Mouse (Mus musculus) embryonic facial prominence, embryonic 10.5 days (tissue): ENCODE measurements around the gene Fn1. TPM values are rescaled to one million over a fixed set of nuclear protein-coding genes. Genes with fewer than 3 reads are reported as not detected.

Experiments used
- DNase-seq: peaks from one replicate; pipeline ENCODE4 v3.0.0-alpha.2; 2017; ENCODE audit warnings: low spot score
- H3K27ac ChIP-seq: fragments of 300-500 bp; sonication (generic); replicated peaks from 2 replicates; pipeline ENCODE4 v1.5.1; 2016; ENCODE audit warnings: mild to moderate bottlenecking
- H3K27me3 ChIP-seq: fragments of 300-500 bp; sonication (generic); replicated peaks from 2 replicates; pipeline ENCODE4 v1.6.1; 2016; ENCODE audit warnings: low read depth, mild to moderate bottlenecking; ENCODE audit not compliant: poor library complexity, severe bottlenecking
- H3K36me3 ChIP-seq: fragments of 300-500 bp; sonication (generic); replicated peaks from 2 replicates; pipeline ENCODE4 v1.6.1; 2016; ENCODE audit warnings: mild to moderate bottlenecking, moderate library complexity
- H3K4me1 ChIP-seq: fragments of 300-500 bp; sonication (generic); 2 replicates; pipeline ENCODE4 v1.6.1; 2016
- H3K4me3 ChIP-seq: fragments of 300-500 bp; sonication (generic); 2 replicates; pipeline ENCODE4 v1.5.1; 2016; ENCODE audit warnings: mild to moderate bottlenecking, moderate library complexity
- H3K9me3 ChIP-seq: fragments of 300-500 bp; sonication (generic); 2 replicates; pipeline ENCODE4 v1.6.1; 2016; ENCODE audit warnings: mild to moderate bottlenecking
- WGBS: fragments of 180-500 bp; shearing (Covaris S2); methylation state at CpG from one replicate; pipeline ENCODE4 v1.1.7; 2016; 5-methylcytosine and 5-hydroxymethylcytosine counted together
- polyA plus RNA-seq: library from polyadenylated mRNA; unstranded; fragments of >200 nt; fragmentation: Nextera tagmentation; extraction: Ambion mirVana; gene quantifications from 2 replicates; pipeline ENCODE4 v1.2.1, GENCODE M21; 2016

Gene Fn1
- polyA plus RNA-seq, 1 experiment from 2014 or later: 130 TPM

GRCm38 (mm10) chr1:71583302-71583701 is 69.7 kb downstream of the Fn1 start:
- H3K36me3 ChIP-seq: peaks cover 74% of the 10 kb centered on the region
- no peaks in the 10 kb centered on the region for H3K9me3 ChIP-seq
- no peak for DNase-seq
- no peak overlapping the region for H3K27ac ChIP-seq
- no peak overlapping the region for H3K4me3 ChIP-seq
- H3K27me3 ChIP-seq: no peaks in the 10 kb centered on the region
- WGBS: 95% methylated on average over 8 of the region's 8 CpGs
- H3K4me1 ChIP-seq: no peaks in the 10 kb centered on the region

GRCm38 (mm10) chr1:71580408-71580807 is 72.6 kb downstream of the Fn1 start:
- WGBS: 93% methylated on average over 12 of the region's 12 CpGs

GRCm38 (mm10) chr1:71579526-71579925 is 73.5 kb downstream of the Fn1 start:
- no peaks in the 10 kb centered on the region for H3K27me3 ChIP-seq
- H3K27ac ChIP-seq: no peak overlapping the region
- DNase-seq: no peak
- WGBS: 92% methylated on average over 4 of the region's 4 CpGs
- H3K36me3 ChIP-seq: peaks cover 73% of the 10 kb centered on the region
- H3K4me1 ChIP-seq: no peaks in the 10 kb centered on the region
- no peak overlapping the region for H3K4me3 ChIP-seq
- no peaks in the 10 kb centered on the region for H3K9me3 ChIP-seq

More at GRCm38 (mm10) chr1:71580408-71580807, 72.6 kb downstream of the Fn1 start:
- Histone ChIP-seq H3K27ac (no peak overlapping the region), H3K4me1 (no peaks in the 10 kb centered on the region), H3K4me3 (no peak overlapping the region), H3K27me3 (no peaks in the 10 kb centered on the region), H3K9me3 (no peaks in the 10 kb centered on the region), H3K36me3 (peaks cover 74% of the 10 kb centered on the region)
- no peak for DNase-seq

GRCm38 (mm10) chr1:71576837-71577236 is 76.2 kb downstream of the Fn1 start:
- H3K4me3 ChIP-seq: no peak overlapping the region
- no peaks in the 10 kb centered on the region for H3K27me3 ChIP-seq
- H3K27ac ChIP-seq: no peak overlapping the region
- 92% methylated on average over 6 of the region's 6 CpGs for WGBS
- H3K36me3 ChIP-seq: peaks cover 89% of the 10 kb centered on the region
- no peaks in the 10 kb centered on the region for H3K4me1 ChIP-seq
- DNase-seq: no peak
- H3K9me3 ChIP-seq: no peaks in the 10 kb centered on the region

- Histone ChIP-seq H3K27ac (no peak overlapping the region), H3K4me1 (no peaks in the 10 kb centered on the region), H3K27me3 (no peaks in the 10 kb centered on the region), H3K36me3 (peaks cover 96% of the 10 kb centered on the region), H3K9me3 (no peaks in the 10 kb centered on the region), H3K4me3 (no peak overlapping the region)
- DNase-seq: no peak
- 96% methylated on average over 7 of the region's 7 CpGs for WGBS
Measured at GRCm38 (mm10) chr1:71575987-71576386, 77.0 kb downstream of the Fn1 start.

- H3K27me3 ChIP-seq: no peaks in the 10 kb centered on the region
- H3K36me3 ChIP-seq: peaks cover 95% of the 10 kb centered on the region
- H3K4me1 ChIP-seq: no peaks in the 10 kb centered on the region
- no peak for DNase-seq
- H3K4me3 ChIP-seq: no peak overlapping the region
- H3K9me3 ChIP-seq: no peaks in the 10 kb centered on the region
- WGBS: 88% methylated on average over 4 of the region's 4 CpGs
- no peak overlapping the region for H3K27ac ChIP-seq
Measured at GRCm38 (mm10) chr1:71570116-71570515, 82.9 kb downstream of the Fn1 start.

- H3K9me3 ChIP-seq: no peaks in the 10 kb centered on the region
- peaks cover 98% of the 10 kb centered on the region for H3K36me3 ChIP-seq
- H3K4me3 ChIP-seq: no peak overlapping the region
- H3K4me1 ChIP-seq: no peaks in the 10 kb centered on the region
- WGBS: 88% methylated on average over 16 of the region's 16 CpGs
- no peak overlapping the region for H3K27ac ChIP-seq
- no peaks in the 10 kb centered on the region for H3K27me3 ChIP-seq
- DNase-seq: no peak
Measured at GRCm38 (mm10) chr1:71567884-71568605, 85.0 kb downstream of the Fn1 start.

GRCm38 (mm10) chr1:71564291-71564690 is 88.7 kb downstream of the Fn1 start:
- Histone ChIP-seq H3K27ac (no peak overlapping the region), H3K9me3 (no peaks in the 10 kb centered on the region; the same call in 1 of the 2 replicates), H3K4me1 (no peaks in the 10 kb centered on the region), H3K36me3 (peaks cover 97% of the 10 kb centered on the region), H3K4me3 (no peak overlapping the region), H3K27me3 (no peaks in the 10 kb centered on the region)
- DNase-seq: no peak
- 95% methylated on average over 7 of the region's 7 CpGs for whole genome bisulfite sequencing

- 96% methylated on average over 4 of the region's 4 CpGs for WGBS
- DNase-seq: no peak
Measured at GRCm38 (mm10) chr1:71560626-71561025, 92.4 kb downstream of the Fn1 start.

GRCm38 (mm10) chr1:71556688-71557612 is 96.0 kb downstream of the Fn1 start, which contains the start of gene Atic:
Gene Atic, plus strand, starts transcription at chr1:71557150.
- peak within 1 kb of the TSS; percentile 68 for H3K4me3 ChIP-seq
- H3K36me3 ChIP-seq: peaks cover 38% of the 10 kb centered on the region
- under 1% methylated on average over 55 of the region's 55 CpGs for WGBS
- peak; percentile 96 for DNase-seq
- peaks cover 15% of the 10 kb centered on the region for H3K4me1 ChIP-seq
- peak within 1 kb of the TSS; percentile 88 for H3K27ac ChIP-seq
- no peaks in the 10 kb centered on the region for H3K27me3 ChIP-seq
- no peaks in the 10 kb centered on the region; the same call in 1 of the 2 replicates for H3K9me3 ChIP-seq

More at GRCm38 (mm10) chr1:71560626-71561025, 92.4 kb downstream of the Fn1 start:
- Histone ChIP-seq H3K27ac (no peak overlapping the region), H3K27me3 (no peaks in the 10 kb centered on the region), H3K36me3 (peaks cover 73% of the 10 kb centered on the region), H3K4me3 (no peak overlapping the region), H3K9me3 (no peaks in the 10 kb centered on the region; the same call in 1 of the 2 replicates), H3K4me1 (peaks cover 15% of the 10 kb centered on the region)

- H3K27me3 ChIP-seq: no peaks in the 10 kb centered on the region
- H3K4me3 ChIP-seq: no peak overlapping the region
- no peak for DNase-seq
- no peaks in the 10 kb centered on the region for H3K4me1 ChIP-seq
- no peaks in the 10 kb centered on the region for H3K9me3 ChIP-seq
- no peak overlapping the region for H3K27ac ChIP-seq
- no peaks in the 10 kb centered on the region for H3K36me3 ChIP-seq
- 84% methylated on average over 10 of the region's 10 CpGs for WGBS
Measured at GRCm38 (mm10) chr1:71550626-71551195, 102.3 kb downstream of the Fn1 start.

- DNase-seq: no peak
- WGBS: 89% methylated on average over 3 of the region's 3 CpGs
Measured at GRCm38 (mm10) chr1:71540437-71540836, 112.6 kb downstream of the Fn1 start.

More at GRCm38 (mm10) chr1:71540437-71540836, 112.6 kb downstream of the Fn1 start:
- H3K36me3 ChIP-seq: no peaks in the 10 kb centered on the region
- no peak overlapping the region for H3K27ac ChIP-seq
- H3K9me3 ChIP-seq: no peaks in the 10 kb centered on the region
- no peaks in the 10 kb centered on the region for H3K27me3 ChIP-seq
- no peaks in the 10 kb centered on the region for H3K4me1 ChIP-seq
- no peak overlapping the region for H3K4me3 ChIP-seq
